Mouse (Mus musculus): ENCODE data around the gene Fam198a. TPM values are rescaled to one million over a fixed set of nuclear protein-coding genes. Genes with fewer than 3 reads are reported as not detected.

The Fam198a gene
- total RNA-seq, 2 experiments from 2014 or later, result 0.17 to 0.25 TPM

DNA sequence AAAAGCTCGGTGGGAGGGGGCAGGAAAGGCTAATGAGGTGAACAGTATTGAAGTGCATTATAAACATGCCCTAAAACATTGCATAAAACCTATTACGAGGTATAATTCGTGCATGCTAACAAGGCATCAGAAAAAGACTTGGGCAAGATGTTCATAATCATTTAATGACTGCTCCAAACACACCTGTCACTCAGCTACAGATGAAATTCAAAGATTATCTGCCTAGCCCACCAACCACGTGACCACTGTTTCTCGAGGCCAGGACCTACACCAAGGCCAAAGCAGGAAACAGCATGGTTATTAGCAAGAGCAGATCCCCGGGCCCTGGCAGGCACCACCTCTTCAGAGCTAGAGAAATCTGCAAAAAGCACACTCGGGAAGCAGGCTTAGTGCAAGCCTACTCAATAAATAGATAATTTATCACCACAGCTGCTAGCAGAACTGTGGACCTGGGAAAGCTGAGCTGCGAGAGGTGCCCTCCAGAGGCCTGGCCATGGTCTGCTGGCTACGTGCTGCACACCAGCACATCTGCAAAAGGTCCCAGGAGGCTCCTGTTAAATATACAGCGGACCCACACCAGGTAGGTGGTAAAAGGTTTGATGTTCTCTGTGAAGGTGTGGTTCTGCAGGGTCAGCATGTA, 30.8 kb downstream of the Fam198a start:
- ATAC-seq (replicated peaks; ENCODE audit: poor library complexity), result no peak

DNA sequence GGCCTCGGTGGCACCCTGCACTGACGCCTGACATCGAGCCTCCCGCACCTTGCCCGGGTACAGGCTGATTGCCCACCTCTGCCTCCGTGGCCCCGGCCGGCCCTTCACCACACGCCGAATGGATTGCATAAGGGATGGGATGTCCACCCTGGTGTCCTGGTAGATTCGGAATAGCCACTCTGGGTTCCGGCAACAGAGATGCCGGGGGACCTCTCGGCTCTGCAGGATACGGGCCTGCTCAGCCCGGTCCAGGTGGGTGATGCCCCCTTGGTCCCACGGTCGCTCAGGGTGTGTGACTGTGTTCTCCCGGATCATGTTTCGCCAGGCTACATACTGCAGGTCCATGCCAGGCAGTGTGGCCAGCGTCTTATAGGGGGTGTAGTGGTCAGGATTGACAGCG, 31.4 kb downstream of the Fam198a start:
- ATAC-seq (replicated peaks; ENCODE audit: poor library complexity), result no peak

DNA sequence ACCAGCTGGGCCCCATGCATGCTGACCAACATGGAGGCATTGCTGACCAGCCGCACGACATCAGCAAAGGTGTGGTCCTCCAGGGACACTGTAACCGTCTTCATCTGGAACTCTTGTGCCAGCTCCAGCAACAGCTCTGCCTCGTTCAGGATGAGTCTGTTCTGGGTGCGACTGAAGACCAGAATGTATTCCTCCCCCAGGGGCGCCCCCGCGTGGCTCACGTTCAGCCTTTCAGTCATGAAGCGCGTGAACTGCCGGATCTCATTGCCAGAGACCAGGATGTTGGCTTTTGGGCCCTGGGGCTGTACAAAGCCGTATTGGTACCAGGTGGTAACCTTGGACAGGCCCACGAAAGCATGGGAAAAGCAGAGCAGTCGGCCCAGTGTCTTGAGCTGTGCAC, 31.9 kb downstream of the Fam198a start:
- ATAC-seq (replicated peaks; ENCODE audit: poor library complexity), result no peak

DNA sequence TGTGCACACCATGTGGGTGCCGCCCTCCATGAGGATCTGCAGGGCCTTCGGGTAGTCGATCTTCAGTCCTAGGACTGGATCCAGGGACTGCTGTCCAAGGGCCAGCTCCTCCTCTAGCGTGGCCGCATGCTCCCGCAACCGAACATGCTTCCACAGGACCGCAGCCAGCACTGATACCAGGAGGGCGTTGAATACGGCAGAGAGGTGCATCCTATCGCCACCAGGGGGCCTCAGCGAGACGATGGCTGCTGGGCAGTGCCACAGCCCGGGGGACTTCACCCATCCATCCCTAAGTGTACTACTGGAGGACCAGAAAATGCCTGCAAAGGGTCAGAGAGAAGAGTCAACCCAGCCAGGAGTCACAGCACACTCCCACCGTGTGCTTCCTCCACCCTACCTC, 32.7 kb downstream of the Fam198a start:
- peak; percentile 64 for ATAC-seq (replicated peaks; ENCODE audit: poor library complexity)

DNA sequence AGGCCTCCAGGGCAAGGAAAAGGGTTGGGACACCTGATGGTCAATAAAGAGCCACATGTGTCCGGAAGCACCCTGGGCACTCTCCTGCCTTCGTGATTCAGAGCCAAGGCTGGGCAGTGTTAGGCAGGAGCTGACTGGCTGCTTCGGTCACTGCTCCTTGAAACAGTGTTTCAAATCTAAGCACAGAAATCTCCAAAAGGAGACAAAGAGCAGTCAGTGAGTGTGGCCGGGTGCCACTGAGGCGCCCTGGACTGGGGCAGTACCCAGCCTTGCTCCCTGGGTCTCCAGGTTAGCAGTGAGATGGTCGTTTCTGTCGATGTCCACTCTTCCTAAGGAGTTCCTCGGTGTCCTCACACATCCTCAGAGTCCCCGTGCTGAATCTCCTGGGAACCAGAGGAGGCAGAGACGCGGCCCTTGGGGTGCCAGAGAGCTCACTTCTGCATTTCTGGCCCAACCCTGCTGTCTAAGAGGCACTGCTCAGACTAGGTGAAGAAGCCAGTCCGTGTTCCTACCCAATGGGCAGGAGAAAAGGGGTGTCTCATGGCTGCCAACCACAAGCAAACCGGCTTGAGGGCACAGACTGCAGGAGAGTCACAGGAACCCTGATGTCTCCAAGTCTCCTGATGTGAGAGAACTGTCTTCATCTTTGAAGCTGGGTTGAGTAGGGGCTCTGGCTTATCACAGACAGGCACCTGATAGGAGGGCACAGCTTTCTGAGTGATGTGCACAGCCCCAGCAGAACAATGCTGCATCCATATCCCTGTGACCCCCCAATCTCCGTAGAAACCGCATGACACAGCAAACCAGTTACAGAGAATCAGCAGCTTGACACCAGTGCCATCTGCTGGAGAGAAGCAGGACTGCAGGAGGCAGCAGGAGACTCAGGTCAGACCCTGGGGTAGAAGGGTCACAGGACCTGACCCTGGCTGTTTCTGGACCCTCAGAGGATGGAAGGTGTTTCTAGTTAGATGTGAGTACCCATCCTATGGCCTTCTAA, 34.0 kb downstream of the Fam198a start:
- ATAC-seq (replicated peaks; ENCODE audit: poor library complexity), result peak; percentile 88

DNA sequence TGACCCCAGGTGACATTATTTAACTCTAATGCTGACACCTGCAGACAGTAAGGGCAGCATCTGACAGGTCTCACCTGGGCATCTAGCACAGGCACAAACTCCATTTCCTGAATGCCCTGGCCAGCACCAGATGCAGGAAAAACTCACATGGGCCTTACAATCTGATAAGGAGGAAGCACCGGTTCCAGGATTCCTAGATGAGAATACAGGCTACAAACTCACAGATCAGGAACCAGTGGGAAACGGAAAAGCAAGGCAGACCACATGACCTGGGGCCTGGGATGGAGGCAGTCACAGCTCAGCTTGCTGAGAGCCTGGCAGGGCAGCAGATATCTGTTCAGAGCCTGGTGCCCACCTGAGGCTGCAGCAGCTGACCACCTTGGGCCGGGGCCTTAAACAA, 38.1 kb downstream of the Fam198a start:
- no peak for ATAC-seq (replicated peaks; ENCODE audit: poor library complexity)

DNA sequence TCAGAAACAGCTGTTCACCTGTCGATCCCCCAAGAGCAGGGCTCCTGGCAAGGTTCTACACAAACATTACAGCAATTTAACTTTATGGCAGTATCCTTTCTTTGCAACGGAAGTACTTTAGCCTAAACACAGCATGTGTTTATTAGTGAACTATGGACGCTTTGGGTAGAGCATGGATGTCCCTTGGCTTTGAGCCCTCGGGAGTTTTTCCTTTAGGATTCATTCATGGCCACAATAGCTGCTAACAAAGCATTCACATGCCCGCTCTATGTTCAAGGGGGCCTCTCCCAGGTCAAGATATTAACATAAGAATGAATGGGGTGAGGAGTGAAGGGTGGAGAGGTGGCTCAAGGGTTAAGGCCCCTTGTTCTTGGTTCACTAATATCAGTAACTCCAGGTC, 38.7 kb downstream of the Fam198a start:
- no peak for ATAC-seq (replicated peaks; ENCODE audit: poor library complexity)

DNA sequence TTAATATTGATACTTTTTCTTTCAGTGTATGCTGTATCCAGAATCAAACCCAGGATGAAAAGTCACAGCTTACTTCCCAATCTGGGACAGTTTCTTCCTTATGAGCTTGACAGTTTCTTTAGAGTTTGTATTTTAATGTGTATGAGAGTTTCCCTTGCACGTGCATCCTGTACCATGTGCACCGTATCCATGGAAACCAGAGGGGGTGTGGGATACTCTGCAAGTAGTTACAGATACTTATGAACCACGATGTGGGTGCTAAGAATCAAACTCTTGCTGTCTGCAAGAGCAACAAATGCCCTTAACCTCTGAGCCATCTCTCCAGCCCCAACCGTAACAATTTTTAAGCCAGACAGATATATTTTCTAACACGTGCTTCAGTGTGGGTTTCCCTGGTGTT, 40.3 kb downstream of the Fam198a start:
- no peak for ATAC-seq (replicated peaks; ENCODE audit: poor library complexity)

DNA sequence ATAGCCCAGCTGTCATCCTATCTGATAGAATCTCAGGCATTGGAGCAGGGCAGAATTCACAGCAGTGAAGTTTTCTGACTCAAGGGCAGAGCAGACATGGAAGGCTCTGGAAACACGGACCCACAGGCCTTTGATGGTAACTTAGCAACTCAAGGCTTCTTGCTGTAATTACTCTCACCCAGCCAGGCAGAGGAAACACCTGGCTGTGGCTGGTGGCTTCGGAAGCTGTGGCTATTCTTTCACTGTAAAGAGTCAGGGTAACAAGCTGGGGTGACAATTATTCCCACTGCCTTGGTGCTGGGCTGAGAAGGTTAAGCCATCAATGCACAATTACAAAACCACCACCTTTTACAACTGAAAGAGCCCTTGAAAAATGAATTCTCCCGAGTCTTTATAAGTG, 42.3 kb downstream of the Fam198a start:
- peak; percentile 70 for ATAC-seq (replicated peaks; ENCODE audit: poor library complexity)

DNA sequence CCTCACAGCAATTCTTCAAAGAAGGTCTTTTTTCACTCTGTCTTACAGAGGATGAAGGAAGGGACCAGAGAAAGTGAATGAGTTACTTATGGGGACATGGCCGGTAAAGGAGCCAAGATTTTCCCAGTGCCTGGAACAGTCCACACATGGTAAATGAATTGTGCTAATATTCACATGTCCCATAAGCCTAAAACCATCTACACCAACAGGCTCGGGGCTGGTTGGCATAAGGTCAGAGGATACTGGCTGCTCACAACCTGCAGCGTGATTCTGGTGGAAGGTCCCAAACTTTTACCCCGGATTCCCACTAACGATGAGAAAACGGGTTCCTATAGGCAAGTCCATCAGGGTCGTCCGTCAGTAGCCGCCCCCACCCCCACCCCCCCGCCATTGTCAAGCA, 44.3 kb downstream of the Fam198a start:
- no peak for ATAC-seq (replicated peaks; ENCODE audit: poor library complexity)

DNA sequence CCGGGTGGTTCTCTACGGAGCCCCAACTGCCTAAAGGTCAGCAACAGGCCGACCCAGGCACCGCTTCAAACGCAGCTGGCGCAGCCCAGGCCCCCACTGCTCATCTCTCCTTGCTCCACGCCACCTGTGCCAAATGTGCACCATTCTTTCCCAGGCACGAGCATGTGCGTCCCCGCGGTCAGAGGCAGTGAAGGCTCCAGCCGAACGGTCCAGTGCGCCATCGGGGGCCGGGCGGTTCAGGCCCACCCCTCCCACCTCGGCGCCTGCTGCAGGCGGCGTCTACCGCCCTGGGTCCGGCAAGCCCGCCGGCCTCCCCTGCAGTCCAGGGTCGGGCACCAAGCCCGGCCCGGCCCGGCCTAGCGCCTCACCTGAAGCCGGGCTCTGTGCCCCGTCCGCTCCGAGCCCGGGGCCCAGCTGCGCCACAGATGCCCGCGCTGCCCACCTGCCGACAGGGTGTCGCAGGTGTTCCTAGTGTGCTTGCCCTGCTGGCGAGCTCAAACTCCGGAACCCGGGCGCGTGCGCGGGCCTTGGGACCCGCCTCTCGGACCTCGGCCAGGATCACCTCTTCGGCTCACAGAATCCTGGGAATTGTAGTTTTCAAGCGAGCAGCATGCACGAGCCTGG, 44.8 kb downstream of the Fam198a start:
- ATAC-seq (replicated peaks; ENCODE audit: poor library complexity), result peak; percentile 67

DNA sequence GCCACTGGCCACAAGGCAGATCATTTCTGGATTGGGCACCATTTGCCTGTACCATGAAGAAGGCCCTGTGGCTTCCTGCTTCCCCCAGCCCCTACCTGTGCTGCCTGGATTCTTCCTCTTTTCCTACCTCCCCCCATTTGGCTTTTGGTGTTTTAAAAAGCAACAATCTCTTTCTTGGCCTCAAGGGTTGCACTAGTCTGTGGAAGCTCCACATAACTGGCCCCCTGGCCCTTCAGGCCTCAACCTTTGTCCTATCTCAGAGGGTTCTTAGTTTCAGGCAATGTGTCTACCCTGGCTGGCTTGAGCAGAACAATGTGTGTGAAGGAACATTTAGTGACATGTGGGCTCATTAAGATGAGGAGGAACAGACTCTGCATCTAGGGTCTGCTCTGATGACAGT, 46.2 kb downstream of the Fam198a start, which contains the start of gene Pomgnt2:
Gene Pomgnt2, minus strand, starts transcription at position 101 of the 400 bp plus-strand sequence.
- ATAC-seq (replicated peaks; ENCODE audit: poor library complexity), result no peak

DNA sequence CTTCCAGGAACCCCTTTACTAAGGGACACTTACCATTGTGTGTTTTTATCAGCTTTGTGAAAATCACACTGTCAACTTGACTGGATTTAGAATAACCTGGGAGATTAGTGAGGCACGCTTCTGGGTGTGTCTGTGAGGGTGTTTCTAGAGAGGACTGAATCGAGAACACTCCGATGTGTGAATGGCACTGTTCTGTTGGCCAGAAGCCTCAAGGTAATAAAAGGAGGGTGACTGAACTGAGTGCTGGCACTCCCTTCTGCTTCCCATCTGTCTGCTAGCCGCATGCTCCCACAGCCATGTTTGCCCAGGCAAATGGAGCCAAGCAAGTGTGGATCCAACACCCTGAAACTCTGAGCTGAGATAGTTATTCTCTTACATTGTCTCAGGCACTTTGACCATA, 47.2 kb downstream of the Fam198a start:
- ATAC-seq (replicated peaks; ENCODE audit: poor library complexity), result no peak

DNA sequence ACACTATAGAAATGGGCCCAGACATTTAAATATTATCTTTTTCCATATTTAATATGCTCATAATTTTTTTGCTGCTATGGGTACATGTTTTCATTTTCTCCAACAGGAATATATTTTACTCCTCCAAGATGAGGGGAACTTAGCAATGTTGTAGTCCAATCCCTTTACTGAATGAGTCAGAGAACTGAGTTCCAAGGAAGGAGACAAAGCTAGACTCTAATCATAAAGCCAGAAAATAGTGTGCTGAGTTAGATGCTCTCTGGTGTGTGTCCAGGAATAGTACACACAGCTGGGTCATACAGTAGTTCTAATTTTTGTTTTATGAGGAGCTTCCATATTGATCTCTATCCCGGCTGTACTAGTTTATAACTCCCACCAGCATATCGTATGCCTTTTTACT, 55.4 kb downstream of the Fam198a start:
- no peak for ATAC-seq (replicated peaks; ENCODE audit: poor library complexity)

DNA sequence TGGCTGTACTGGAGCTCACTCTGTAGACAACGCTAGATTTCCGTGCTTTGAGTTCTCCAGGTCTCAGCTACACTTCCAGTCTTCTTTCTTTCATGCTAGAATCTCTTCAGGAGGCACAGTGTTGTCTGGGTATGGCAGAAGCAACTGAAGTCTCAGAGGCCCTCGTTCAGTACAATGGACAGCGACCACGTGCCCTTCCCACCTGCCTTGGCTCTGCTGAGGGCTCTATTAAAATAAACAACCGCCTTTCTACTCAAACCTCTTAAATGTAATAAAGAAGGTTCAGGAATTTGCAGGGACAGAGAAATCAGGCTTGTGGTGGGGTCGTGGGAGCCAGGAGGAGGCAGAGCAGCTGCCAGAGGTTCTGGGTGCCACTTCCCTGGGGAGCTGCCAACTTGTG, 55.8 kb downstream of the Fam198a start:
- ATAC-seq (replicated peaks; ENCODE audit: poor library complexity), result peak; percentile 76; the same call in 1 of the 2 replicates

DNA sequence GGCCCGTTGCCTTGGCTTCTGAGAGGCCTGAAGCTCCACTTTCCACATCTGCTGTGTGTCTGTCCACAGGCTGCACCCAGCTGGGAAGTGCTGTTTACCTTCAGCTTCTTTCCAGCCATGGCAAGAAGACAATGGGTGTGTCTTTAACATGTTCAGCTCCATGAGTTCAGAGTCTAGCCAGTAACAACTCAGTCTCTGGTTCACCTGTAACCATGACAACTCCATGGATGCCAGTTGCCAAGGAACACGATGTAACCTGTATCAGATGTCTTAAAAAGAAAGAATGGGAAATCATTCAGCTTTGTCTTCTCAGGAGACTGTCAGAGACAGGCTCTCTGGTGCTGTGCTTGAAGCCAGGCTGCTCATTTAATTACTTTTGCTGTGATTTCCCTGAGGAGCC, 58.1 kb downstream of the Fam198a start:
- ATAC-seq (replicated peaks; ENCODE audit: poor library complexity), result no peak

DNA sequence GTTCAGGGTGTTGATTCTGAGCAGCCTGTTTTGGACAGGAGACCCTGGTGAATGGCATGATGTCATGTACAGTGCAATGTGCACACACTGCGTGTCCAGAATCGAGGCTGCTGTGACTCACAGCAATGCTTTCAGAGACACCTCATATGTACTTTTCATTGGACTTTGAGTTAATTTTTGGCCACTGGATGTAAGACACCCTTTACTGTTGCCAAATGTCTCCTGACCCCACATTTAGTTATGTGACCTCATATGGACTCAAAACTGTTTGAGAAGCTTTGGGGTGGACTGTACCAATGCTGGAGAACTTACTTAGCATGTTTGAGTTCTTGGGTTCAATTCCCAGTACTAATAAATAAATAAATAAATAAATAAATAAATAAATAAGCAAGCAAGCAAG, 60.0 kb downstream of the Fam198a start:
- ATAC-seq (replicated peaks; ENCODE audit: poor library complexity), result no peak

DNA sequence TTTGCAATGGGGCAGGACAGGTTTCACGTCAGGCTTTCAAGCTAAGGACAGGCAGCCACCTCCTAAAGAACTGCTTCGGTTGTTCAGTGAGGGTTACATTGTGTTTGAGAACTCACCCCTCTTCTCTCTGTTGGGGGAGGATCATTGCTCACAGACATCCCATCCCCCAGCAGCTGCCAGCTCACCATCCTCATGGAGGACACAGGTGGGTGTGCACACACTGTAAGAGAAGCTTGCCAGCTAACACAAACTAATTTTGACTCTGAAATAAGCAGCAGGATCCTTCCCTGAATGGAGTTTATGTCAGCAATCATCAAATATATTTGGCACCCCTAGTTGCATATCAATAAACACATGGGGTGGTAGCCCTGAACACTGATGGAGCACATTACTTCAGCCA, 62.0 kb downstream of the Fam198a start:
- no peak for ATAC-seq (replicated peaks; ENCODE audit: poor library complexity)

DNA sequence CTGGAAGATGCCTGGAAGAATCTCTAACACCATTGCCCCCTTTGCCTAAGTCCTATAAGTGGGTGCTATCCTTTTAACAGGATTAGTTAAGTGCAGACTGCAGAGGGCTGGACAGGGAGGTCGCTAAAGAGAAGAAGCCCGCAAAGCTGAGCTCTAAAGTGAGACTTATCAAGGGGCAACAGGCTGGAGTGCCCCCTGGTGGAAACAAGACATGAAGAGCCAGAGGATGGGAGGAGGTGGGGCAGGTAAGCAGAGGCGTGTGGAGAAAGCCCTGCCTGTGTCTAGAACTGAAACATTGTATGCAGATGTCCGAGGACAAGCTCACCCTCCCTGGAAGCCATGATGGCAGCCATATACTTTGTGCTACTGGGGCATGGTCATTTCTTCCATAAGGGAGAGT, 62.8 kb downstream of the Fam198a start:
- ATAC-seq (replicated peaks; ENCODE audit: poor library complexity), result no peak

DNA sequence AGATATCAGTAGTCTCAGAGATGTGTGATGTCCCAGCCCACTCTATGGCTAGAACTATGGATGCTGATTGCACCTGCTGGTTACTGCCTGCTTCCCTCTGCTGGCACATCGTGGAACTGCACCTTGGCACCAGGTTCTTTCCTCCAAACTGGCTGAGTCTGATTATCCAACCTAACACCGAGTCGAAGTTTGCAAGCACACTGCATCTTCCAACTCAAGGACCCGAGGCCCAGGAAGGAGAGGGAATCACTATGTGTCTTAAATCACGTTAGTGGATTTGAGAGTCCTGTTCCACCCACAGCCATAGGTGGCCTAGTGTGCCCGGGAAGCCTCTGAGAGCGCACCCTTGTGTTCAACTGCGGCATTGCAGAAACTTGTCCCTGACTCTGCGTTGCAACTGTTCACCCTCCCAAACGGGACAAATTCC, 63.5 kb downstream of the Fam198a start:
- peak; percentile 93 for ATAC-seq (replicated peaks; ENCODE audit: poor library complexity)

DNA sequence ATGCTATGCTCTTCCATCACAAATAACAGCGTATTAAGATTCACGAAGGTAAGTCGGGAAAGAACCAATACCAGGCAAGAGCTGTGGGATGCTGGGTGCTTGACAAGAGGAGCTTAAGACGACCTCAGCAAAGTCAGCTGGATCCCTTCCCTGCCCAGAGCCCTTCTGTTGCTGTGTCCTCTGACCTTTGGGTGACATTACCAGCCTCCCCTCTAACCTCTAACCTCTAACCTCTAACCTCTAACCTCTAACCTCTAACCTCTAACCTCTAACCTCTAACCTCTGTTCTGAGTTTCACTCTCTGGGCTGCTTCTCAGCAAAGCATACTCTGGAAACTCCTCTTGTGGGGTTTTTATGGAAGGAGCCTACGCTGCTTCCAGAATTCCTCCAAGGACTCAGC, 67.3 kb downstream of the Fam198a start:
- ATAC-seq (replicated peaks; ENCODE audit: poor library complexity), result no peak
